Mouse (Mus musculus): ENCODE measurements around the gene Limk2. TPM values are rescaled to one million over a fixed set of nuclear protein-coding genes. Genes with fewer than 3 reads are reported as not detected.

The Limk2 gene
- polyA plus RNA-seq, 1 experiment = 20.9 TPM

- Histone ChIP-seq H3K27ac (ENCODE audit: insufficient read depth, low read depth, low read length) (no peak overlapping the region), H3K4me1 (ENCODE audit: control insufficient read depth, insufficient read depth, low read length) (peaks cover 12% of the 10 kb centered on the region), H3K4me3 (ENCODE audit: insufficient read depth, low read length) (no peak overlapping the region)
- no peak for TF ChIP-seq POLR2A (IDR thresholded peaks at IDR 0.05; ENCODE audit: borderline replicate concordance, low read depth, low read length)
- no peak for TF ChIP-seq CTCF (IDR thresholded peaks at IDR 0.05; ENCODE audit: low read depth, low read length)
Measured at GRCm38 (mm10) chr11:3417795-3418194, 8.8 kb upstream of the Limk2 start.

GRCm38 (mm10) chr11:3416399-3416798 is 7.4 kb upstream of the Limk2 start:
- Histone ChIP-seq H3K27ac (ENCODE audit: insufficient read depth, low read depth, low read length) (no peak overlapping the region), H3K4me3 (ENCODE audit: insufficient read depth, low read length) (no peak overlapping the region), H3K4me1 (ENCODE audit: control insufficient read depth, insufficient read depth, low read length) (peaks cover 8% of the 10 kb centered on the region)
- TF ChIP-seq CTCF (IDR thresholded peaks at IDR 0.05; ENCODE audit: low read depth, low read length) = no peak
- TF ChIP-seq POLR2A (IDR thresholded peaks at IDR 0.05; ENCODE audit: borderline replicate concordance, low read depth, low read length) = no peak

- no peak overlapping the region for H3K27ac ChIP-seq (ENCODE audit: insufficient read depth, low read depth, low read length)
- H3K4me3 ChIP-seq (ENCODE audit: insufficient read depth, low read length) = no peak overlapping the region
- peaks cover 4% of the 10 kb centered on the region; the same call in 1 of the 2 replicates for H3K4me1 ChIP-seq (ENCODE audit: control insufficient read depth, insufficient read depth, low read length)
- TF ChIP-seq POLR2A (IDR thresholded peaks at IDR 0.05; ENCODE audit: borderline replicate concordance, low read depth, low read length) = no peak
- no peak for TF ChIP-seq CTCF (IDR thresholded peaks at IDR 0.05; ENCODE audit: low read depth, low read length)
Measured at GRCm38 (mm10) chr11:3412111-3412510, 3.1 kb upstream of the Limk2 start.

- peaks cover 4% of the 10 kb centered on the region; the same call in 1 of the 2 replicates for H3K4me1 ChIP-seq (ENCODE audit: control insufficient read depth, insufficient read depth, low read length)
Measured at GRCm38 (mm10) chr11:3408131-3408996, 625 bp downstream of the Limk2 start.

GRCm38 (mm10) chr11:3404287-3405047 is 4.5 kb downstream of the Limk2 start:
- H3K4me1 ChIP-seq (ENCODE audit: control insufficient read depth, insufficient read depth, low read length) = peaks cover 11% of the 10 kb centered on the region; the same call in 1 of the 2 replicates
- H3K4me3 ChIP-seq (ENCODE audit: insufficient read depth, low read length) = no peak overlapping the region
- no peak overlapping the region for H3K27ac ChIP-seq (ENCODE audit: insufficient read depth, low read depth, low read length)
- no peak for TF ChIP-seq POLR2A (IDR thresholded peaks at IDR 0.05; ENCODE audit: borderline replicate concordance, low read depth, low read length)
- no peak for TF ChIP-seq CTCF (IDR thresholded peaks at IDR 0.05; ENCODE audit: low read depth, low read length)

More at GRCm38 (mm10) chr11:3408131-3408996, 625 bp downstream of the Limk2 start:
- Histone ChIP-seq H3K27ac (ENCODE audit: insufficient read depth, low read depth, low read length) (0 out of 2 replicates have a peak overlapping the region, but pooled peaks have one; percentile 10), H3K4me3 (ENCODE audit: insufficient read depth, low read length) (peak overlapping the region; percentile 95)
- no peak for TF ChIP-seq CTCF (IDR thresholded peaks at IDR 0.05; ENCODE audit: low read depth, low read length)
- TF ChIP-seq POLR2A (IDR thresholded peaks at IDR 0.05; ENCODE audit: borderline replicate concordance, low read depth, low read length) = no peak

- Histone ChIP-seq H3K4me1 (ENCODE audit: control insufficient read depth, insufficient read depth, low read length) (peaks cover 11% of the 10 kb centered on the region; the same call in 1 of the 2 replicates), H3K4me3 (ENCODE audit: insufficient read depth, low read length) (no peak overlapping the region), H3K27ac (ENCODE audit: insufficient read depth, low read depth, low read length) (no peak overlapping the region)
Measured at GRCm38 (mm10) chr11:3403024-3403423, 6.0 kb downstream of the Limk2 start.

GRCm38 (mm10) chr11:3398318-3398717 is 10.7 kb downstream of the Limk2 start:
- Histone ChIP-seq H3K27ac (ENCODE audit: insufficient read depth, low read depth, low read length) (no peak overlapping the region), H3K4me1 (ENCODE audit: control insufficient read depth, insufficient read depth, low read length) (peaks cover 6% of the 10 kb centered on the region; the same call in 1 of the 2 replicates), H3K4me3 (ENCODE audit: insufficient read depth, low read length) (no peak overlapping the region)
- TF ChIP-seq POLR2A (IDR thresholded peaks at IDR 0.05; ENCODE audit: borderline replicate concordance, low read depth, low read length) = no peak
- no peak for TF ChIP-seq CTCF (IDR thresholded peaks at IDR 0.05; ENCODE audit: low read depth, low read length)

More at GRCm38 (mm10) chr11:3403024-3403423, 6.0 kb downstream of the Limk2 start:
- no peak for TF ChIP-seq CTCF (IDR thresholded peaks at IDR 0.05; ENCODE audit: low read depth, low read length)
- TF ChIP-seq POLR2A (IDR thresholded peaks at IDR 0.05; ENCODE audit: borderline replicate concordance, low read depth, low read length) = no peak

- no peak overlapping the region for H3K4me3 ChIP-seq (ENCODE audit: insufficient read depth, low read length)
- H3K27ac ChIP-seq (ENCODE audit: insufficient read depth, low read depth, low read length) = no peak overlapping the region
- no peaks in the 10 kb centered on the region for H3K4me1 ChIP-seq (ENCODE audit: control insufficient read depth, insufficient read depth, low read length)
- no peak for TF ChIP-seq POLR2A (IDR thresholded peaks at IDR 0.05; ENCODE audit: borderline replicate concordance, low read depth, low read length)
- TF ChIP-seq CTCF (IDR thresholded peaks at IDR 0.05; ENCODE audit: low read depth, low read length) = no peak
Measured at GRCm38 (mm10) chr11:3396562-3396961, 12.4 kb downstream of the Limk2 start.

GRCm38 (mm10) chr11:3396091-3396490 is 12.9 kb downstream of the Limk2 start:
- H3K27ac ChIP-seq (ENCODE audit: insufficient read depth, low read depth, low read length) = no peak overlapping the region
- TF ChIP-seq CTCF (IDR thresholded peaks at IDR 0.05; ENCODE audit: low read depth, low read length) (no peak), POLR2A (IDR thresholded peaks at IDR 0.05; ENCODE audit: borderline replicate concordance, low read depth, low read length) (no peak)
- no peaks in the 10 kb centered on the region for H3K4me1 ChIP-seq (ENCODE audit: control insufficient read depth, insufficient read depth, low read length)
- no peak overlapping the region for H3K4me3 ChIP-seq (ENCODE audit: insufficient read depth, low read length)
